Mouse (Mus musculus): ENCODE measurements around the gene Hypm.

Hypm gene

DNA sequence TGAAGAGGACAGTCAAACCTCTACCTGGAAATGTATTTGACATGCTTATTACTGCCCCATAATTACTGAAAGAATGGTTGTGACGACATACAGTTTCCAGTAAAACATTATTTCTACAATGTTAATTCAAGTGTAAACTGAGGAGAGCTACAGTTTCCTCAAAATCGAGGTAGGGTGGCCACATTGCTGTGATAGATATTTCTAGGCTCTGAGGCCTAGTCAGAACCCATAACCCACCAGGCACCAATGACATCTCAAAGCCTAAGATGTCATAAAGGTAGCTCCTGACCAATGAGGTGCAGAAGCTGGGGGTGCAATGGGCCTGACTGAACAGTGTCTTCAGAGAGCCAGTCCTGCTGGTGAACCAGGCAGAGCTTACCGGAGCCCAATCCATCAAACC, at the start of gene Hypm:
TSS of gene Hypm (plus strand) at position 301 of the 400 bp plus-strand sequence.
- no peak for DNase-seq (ENCODE audit: low read depth, low spot score)

DNA sequence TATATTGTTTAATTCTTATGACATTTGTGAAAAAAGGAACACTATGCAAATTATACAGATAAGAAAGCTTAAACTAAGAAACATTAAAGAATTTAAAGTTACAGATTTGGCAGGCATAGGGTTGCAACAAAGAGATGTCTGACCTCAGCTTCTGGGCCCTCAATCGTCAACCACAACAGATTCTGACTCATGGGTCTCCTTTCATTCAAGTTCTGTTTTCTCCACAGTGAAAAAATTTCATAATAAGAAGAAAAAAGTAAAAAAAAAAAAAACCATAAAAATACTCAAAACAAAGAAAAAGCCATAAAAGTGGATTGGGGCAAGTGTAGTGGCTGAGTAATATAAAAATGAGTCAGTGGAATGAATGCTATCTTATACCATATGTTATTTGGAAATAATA, 36.6 kb upstream of the Hypm start:
- DNase-seq (ENCODE audit: low read depth, low spot score): no peak

DNA sequence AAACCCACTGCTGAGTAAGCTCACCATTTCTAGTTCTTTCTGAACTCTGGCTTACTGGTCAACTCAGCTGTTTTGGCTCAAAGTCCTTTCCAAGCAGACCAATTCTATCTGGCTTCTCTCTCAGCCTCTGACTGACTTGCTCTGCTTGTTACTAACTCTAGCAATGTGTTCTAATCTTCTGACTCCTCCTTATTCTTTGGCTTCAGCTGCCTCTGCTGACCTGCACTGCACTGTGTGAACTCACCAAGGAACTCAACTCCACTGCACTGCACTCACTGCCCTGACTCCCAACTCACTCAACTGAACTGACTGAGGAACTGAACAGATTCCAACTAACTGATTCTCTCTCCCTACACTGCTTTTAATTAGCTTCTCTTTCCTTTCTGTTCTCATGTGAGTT, 34.3 kb upstream of the Hypm start:
- no peak for DNase-seq (ENCODE audit: low read depth, low spot score)

DNA sequence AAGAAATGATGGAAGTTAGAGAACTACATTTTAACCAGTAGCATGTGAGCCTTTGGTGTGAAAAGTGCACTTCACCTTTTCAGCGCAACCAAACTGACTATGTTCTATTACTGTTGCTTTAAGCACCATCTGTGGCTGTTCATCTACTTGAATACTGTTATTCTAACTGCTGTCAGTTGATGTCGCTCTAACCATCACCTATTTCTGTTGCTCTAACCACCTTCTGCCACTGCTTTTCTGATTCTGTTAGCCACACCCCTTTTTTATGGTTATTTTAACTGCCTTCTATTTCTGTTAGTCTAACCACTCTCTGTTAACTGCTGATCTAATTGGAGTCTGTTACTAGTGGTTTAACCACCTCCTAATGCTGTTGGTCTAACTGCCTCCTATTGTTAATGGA, 11.9 kb upstream of the Hypm start:
- no peak for DNase-seq (ENCODE audit: low read depth, low spot score)

DNA sequence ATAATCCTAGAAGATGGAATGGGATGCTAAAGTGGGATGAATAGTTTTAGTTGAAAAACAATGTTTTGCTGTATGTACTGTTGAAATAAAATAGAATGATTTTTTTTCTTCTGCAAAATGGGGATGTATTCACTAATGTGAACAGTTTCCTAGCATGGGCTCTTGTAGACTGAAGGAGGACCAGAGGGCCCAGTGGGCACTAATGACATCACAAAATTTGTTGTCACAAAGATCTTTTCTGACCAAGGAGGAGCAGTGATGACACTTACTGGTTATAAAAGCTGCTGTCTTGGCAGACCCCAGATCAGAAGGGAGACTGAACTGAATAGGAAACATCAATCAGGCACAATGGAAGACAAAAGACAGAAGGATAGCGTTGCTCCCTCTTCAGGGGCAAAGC, 2.7 kb downstream of the Hypm start, which contains the start of gene H2al3:
TSS of gene H2al3 (plus strand) at position 301 of the 400 bp plus-strand sequence.
- no peak for DNase-seq (ENCODE audit: low read depth, low spot score)

DNA sequence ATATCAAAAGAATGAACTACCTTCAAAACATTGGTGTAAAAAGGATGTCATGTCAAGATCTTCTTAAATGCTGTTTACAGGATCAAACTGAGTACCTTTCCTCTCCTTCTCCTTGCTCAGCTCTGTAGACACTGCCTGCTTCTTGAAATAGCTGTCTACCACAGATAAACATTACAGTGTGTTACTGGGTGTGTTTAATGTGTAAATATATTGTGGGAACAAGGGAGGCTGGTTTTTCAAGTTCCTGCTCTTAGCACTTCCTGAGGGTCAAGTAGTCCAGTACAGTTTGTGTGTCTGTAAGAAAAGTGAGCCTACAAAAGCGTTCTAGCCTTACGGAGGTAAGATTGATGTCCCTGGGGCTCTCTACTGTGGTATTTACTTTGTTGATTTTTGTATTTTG, 15.1 kb downstream of the Hypm start:
- DNase-seq (ENCODE audit: low read depth, low spot score): no peak

DNA sequence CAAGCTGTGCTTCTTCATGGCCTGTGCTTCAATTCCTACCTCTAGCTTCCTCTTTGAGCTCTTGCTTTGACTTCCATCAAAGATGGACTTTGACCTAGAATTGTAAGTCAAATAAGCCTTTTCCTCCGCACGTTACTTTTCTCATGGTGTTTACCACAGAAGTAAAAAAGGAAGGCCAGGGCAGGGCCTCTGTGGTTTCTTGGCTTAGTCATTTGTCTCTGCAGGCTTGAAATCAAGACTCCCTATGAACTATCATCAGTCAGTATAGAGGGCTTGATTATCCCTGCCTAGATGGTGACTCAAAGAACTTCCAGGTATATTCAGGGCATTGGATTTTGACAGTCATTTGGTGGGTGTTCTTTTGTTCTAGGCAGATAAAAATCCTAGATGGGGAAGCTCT, 28.8 kb downstream of the Hypm start:
- DNase-seq (ENCODE audit: low read depth, low spot score): no peak

DNA sequence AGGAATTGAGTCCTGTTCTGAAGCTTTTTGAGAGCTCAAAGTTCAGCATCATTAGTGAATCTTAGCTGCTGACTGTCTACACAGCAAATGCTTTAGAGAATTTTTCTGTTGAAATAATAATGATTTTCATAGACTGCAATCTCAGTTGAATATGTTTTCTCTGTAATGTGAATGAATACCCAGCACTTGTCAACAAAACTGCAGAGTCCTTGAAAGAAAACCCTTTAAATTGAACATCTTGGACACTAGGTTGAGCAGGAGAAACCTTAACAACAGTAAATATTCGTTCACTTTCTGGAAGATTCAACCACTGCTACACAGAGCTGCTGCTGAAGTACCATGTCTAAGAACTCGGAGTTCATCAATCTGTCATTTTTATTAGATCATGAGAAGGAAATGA, 38.6 kb downstream of the Hypm start, which contains the start of gene Sytl5:
TSS of gene Sytl5 (plus strand) at position 301 of the 400 bp plus-strand sequence.
- DNase-seq (ENCODE audit: low read depth, low spot score): no peak
